ENCODE assay signal across 8 mouse cellular contexts in the genomic region with DNA sequence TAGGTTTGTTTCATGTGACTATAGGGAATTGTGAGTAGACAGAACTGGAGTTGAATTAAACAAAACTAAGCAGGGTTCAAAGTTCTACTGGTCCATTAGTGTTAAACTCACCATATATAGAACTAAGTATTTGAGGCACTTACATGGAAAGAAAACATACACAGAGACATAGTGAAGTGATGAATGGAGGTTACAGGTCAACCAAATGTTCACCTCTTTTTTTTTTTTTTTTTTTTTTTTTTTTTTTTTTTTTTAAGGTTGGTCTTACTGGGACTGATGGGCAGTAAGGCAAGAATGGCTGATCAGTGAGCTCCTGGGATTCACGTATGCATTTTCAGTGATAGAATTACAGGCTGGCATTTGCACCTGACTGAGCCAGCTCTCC. TPM values are rescaled to one million over a fixed set of nuclear protein-coding genes. Genes with fewer than 3 reads are reported as not detected.
DNase-seq lines count a peak whose midpoint lies in the region; ATAC-seq and TF ChIP-seq lines count a peak whose summit lies in the region.

No protein-coding gene starts in this region.

- 45% methylated on average over 1 of the region's 1 CpGs for WGBS in embryonic facial prominence, embryonic 12.5 days
- WGBS in intestine, embryonic 14.5 days, result 61% methylated on average over 1 of the region's 1 CpGs
- WGBS in neural tube, embryonic 12.5 days, result 61% methylated on average over 1 of the region's 1 CpGs

- peak overlapping the region; percentile 88 for H3K27ac ChIP-seq in layer of hippocampus, adult 2 months
- 0 out of 2 replicates have a peak overlapping the region, but pooled peaks have one; percentile 70 for H3K27ac ChIP-seq in embryonic facial prominence, embryonic 12.5 days
- no peak overlapping the region for H3K27ac ChIP-seq in intestine, embryonic 14.5 days (ENCODE audit: low read depth)
- H3K27ac ChIP-seq in neural tube, embryonic 12.5 days, result no peak overlapping the region

- peak overlapping the region; percentile 71 for H3K4me3 ChIP-seq in layer of hippocampus, adult 2 months
- peak overlapping the region; percentile 69 for H3K4me3 ChIP-seq in embryonic facial prominence, embryonic 12.5 days
- H3K4me3 ChIP-seq in intestine, embryonic 14.5 days (ENCODE audit: low read depth, low read length), result peak overlapping the region; percentile 65
- peak overlapping the region; percentile 59 for H3K4me3 ChIP-seq in neural tube, embryonic 12.5 days

- no peak overlapping the region for H3K9ac ChIP-seq in embryonic facial prominence, embryonic 12.5 days
- peak overlapping the region; percentile 69; the same call in 1 of the 2 replicates for H3K9ac ChIP-seq in intestine, embryonic 14.5 days (ENCODE audit: low read length)
- H3K9ac ChIP-seq in neural tube, embryonic 12.5 days, result 0 out of 2 replicates have a peak overlapping the region, but pooled peaks have one; percentile 54

- intact Hi-C loops in left cerebral cortex, postnatal 4 days (cut with DNase I), result no loop called here
- intact Hi-C loops in left cerebral cortex, postnatal 10 days (cut with DNase I), result no loop called here

- no peak for DNase-seq in layer of hippocampus, adult 2 months (ENCODE audit: low spot score in 2 of 2)
- no peak for DNase-seq in layer of hippocampus, postnatal 25 days (ENCODE audit: extremely low spot score in 1 of 2, low spot score in 1 of 2)
- no peak for DNase-seq in intestine, embryonic 14.5 days (ENCODE audit: low spot score)
- DNase-seq in left cerebral cortex, postnatal 4 days, result no peak
- DNase-seq in natural killer cell, adult 2 months (ENCODE audit: low spot score in 2 of 2), result no peak
- DNase-seq in left cerebral cortex, postnatal 10 days (ENCODE audit: extremely low spot score in 1 of 2, low spot score in 2 of 2), result no peak

- peak overlapping the region; percentile 65 for H3K4me2 ChIP-seq in embryonic facial prominence, embryonic 12.5 days (replicated peaks)
- peak overlapping the region; percentile 81 for H3K4me2 ChIP-seq in intestine, embryonic 14.5 days (ENCODE audit: low read length)
- H3K4me2 ChIP-seq in neural tube, embryonic 12.5 days (replicated peaks), result peak overlapping the region; percentile 78

- ATAC-seq in embryonic facial prominence, embryonic 12.5 days (ENCODE audit: insufficient number of reproducible peaks, insufficient read depth, low FRiP score, low TSS enrichment), result no peak
- no peak; the same call in 1 of the 2 replicates for ATAC-seq in intestine, embryonic 14.5 days (replicated peaks; ENCODE audit: low FRiP score, low TSS enrichment, low read depth)
- 0 out of 2 replicates have a peak, but pooled peaks have one; percentile 17 for ATAC-seq in neural tube, embryonic 12.5 days (ENCODE audit: low FRiP score, low read depth)

- TF ChIP-seq CTCF in layer of hippocampus, adult 2 months (conservative IDR thresholded peaks at IDR 0.05), result no peak

- H3K27me3 ChIP-seq in embryonic facial prominence, embryonic 12.5 days, result no peaks in the 10 kb centered on the region
- H3K27me3 ChIP-seq in intestine, embryonic 14.5 days (replicated peaks; ENCODE audit: control insufficient read depth, insufficient read depth, low read length), result no peaks in the 10 kb centered on the region
- H3K27me3 ChIP-seq in neural tube, embryonic 12.5 days (replicated peaks), result peaks cover 7% of the 10 kb centered on the region; the same call in 1 of the 2 replicates

- H3K4me1 ChIP-seq in embryonic facial prominence, embryonic 12.5 days, result peaks cover 19% of the 10 kb centered on the region
- 0 out of 2 replicates have a peak, but pooled peaks cover 3% of the 10 kb centered on the region for H3K4me1 ChIP-seq in intestine, embryonic 14.5 days (replicated peaks; ENCODE audit: control insufficient read depth, insufficient read depth, low read length)
- H3K4me1 ChIP-seq in neural tube, embryonic 12.5 days, result peaks cover 8% of the 10 kb centered on the region; the same call in 1 of the 2 replicates

- no peaks in the 10 kb centered on the region for H3K9me3 ChIP-seq in embryonic facial prominence, embryonic 12.5 days
- no peaks in the 10 kb centered on the region for H3K9me3 ChIP-seq in intestine, embryonic 14.5 days (ENCODE audit: control insufficient read depth, low read length)
- no peaks in the 10 kb centered on the region for H3K9me3 ChIP-seq in neural tube, embryonic 12.5 days

- peaks cover 14% of the 10 kb centered on the region for H3K36me3 ChIP-seq in embryonic facial prominence, embryonic 12.5 days
- H3K36me3 ChIP-seq in intestine, embryonic 14.5 days (ENCODE audit: control insufficient read depth, insufficient read depth, low read length), result peaks cover 13% of the 10 kb centered on the region; the same call in 1 of the 2 replicates
- H3K36me3 ChIP-seq in neural tube, embryonic 12.5 days, result peaks cover 10% of the 10 kb centered on the region

RNA-seq across cellular contexts. Expression of a gene that starts 0.3 kb away (rescaled TPM):
- 10 to 100 TPM; 69.0 to 69.6 TPM for total RNA-seq in layer of hippocampus, adult 2 months (2021)
- total RNA-seq in layer of hippocampus, postnatal 25 days (2021), result 10 to 100 TPM; 54.9 to 57.1 TPM
- 30.8 and 34.0 TPM in 2 replicates for polyA plus RNA-seq in embryonic facial prominence, embryonic 12.5 days (2016; fragmentation: Nextera tagmentation; extraction: Ambion mirVana)
- 41.4 and 46.2 TPM in 2 replicates for polyA plus RNA-seq in intestine, embryonic 14.5 days (2014; fragmentation: Nextera tagmentation; extraction: Ambion mirVana)
- polyA plus RNA-seq in neural tube, embryonic 12.5 days (2016; fragmentation: Nextera tagmentation; extraction: Ambion mirVana), result 14.4 and 14.6 TPM in 2 replicates
- 10 to 100 TPM; 46.1 to 50.4 TPM for total RNA-seq in left cerebral cortex, postnatal 4 days (2021)
- 10 to 100 TPM; 50.6 to 52.6 TPM for total RNA-seq in left cerebral cortex, postnatal 10 days (2021)

RNA-seq across cellular contexts. Expression of a gene that starts 16.5 kb away (rescaled TPM):
- 1 to 10 TPM; 1.0 to 1.3 TPM for total RNA-seq in layer of hippocampus, adult 2 months (2021)
- under 1 TPM; 0.66 to 0.85 TPM for total RNA-seq in layer of hippocampus, postnatal 25 days (2021)
- 1.4 and 1.6 TPM in 2 replicates for polyA plus RNA-seq in embryonic facial prominence, embryonic 12.5 days (2016; fragmentation: Nextera tagmentation; extraction: Ambion mirVana)
- polyA plus RNA-seq in intestine, embryonic 14.5 days (2014; fragmentation: Nextera tagmentation; extraction: Ambion mirVana), result 0.95 and 1.0 TPM in 2 replicates
- 0.98 and 1.4 TPM in 2 replicates for polyA plus RNA-seq in neural tube, embryonic 12.5 days (2016; fragmentation: Nextera tagmentation; extraction: Ambion mirVana)
- total RNA-seq in left cerebral cortex, postnatal 4 days (2021), result 1 to 10 TPM; 1.4 to 1.8 TPM
- 1 to 10 TPM in 1 of 2 experiments, under 1 TPM in 1; 0.97 to 1.1 TPM for total RNA-seq in left cerebral cortex, postnatal 10 days (2021)

RNA-seq across cellular contexts. Expression of a gene that starts 28.2 kb away (rescaled TPM):
- 1 to 10 TPM in 1 of 2 experiments, under 1 TPM in 1; 0.51 to 1.4 TPM for total RNA-seq in layer of hippocampus, adult 2 months (2021)
- total RNA-seq in layer of hippocampus, postnatal 25 days (2021), result under 1 TPM; 0.62 to 0.82 TPM
- 0.18 and 0.67 TPM in 2 replicates for polyA plus RNA-seq in embryonic facial prominence, embryonic 12.5 days (2016; fragmentation: Nextera tagmentation; extraction: Ambion mirVana)
- 0.08 and 0.36 TPM in 2 replicates for polyA plus RNA-seq in intestine, embryonic 14.5 days (2014; fragmentation: Nextera tagmentation; extraction: Ambion mirVana)
- polyA plus RNA-seq in neural tube, embryonic 12.5 days (2016; fragmentation: Nextera tagmentation; extraction: Ambion mirVana), result 0.23 and 0.41 TPM in 2 replicates
- 1 to 10 TPM; 1.7 to 2.9 TPM for total RNA-seq in left cerebral cortex, postnatal 4 days (2021)
- total RNA-seq in left cerebral cortex, postnatal 10 days (2021), result 1 to 10 TPM; 2.5 to 3.0 TPM

Comparison
In these comparisons a context has a peak if more than half of its experiments do, and no peak if none do; other contexts are left out.
1. H3K27ac ChIP-seq: peak in layer of hippocampus, adult 2 months (single experiment) and embryonic facial prominence, embryonic 12.5 days (single experiment); none in intestine, embryonic 14.5 days (single experiment) and neural tube, embryonic 12.5 days (single experiment).
2. Peak in every context shown above with its lines, with median percentiles within 50 percentile points of each other: H3K4me3 ChIP-seq and H3K4me2 ChIP-seq.